Mouse (Mus musculus) gastrocnemius, postnatal 4 days (tissue): ENCODE measurements around the gene Capn12. TPM values are rescaled to one million over a fixed set of nuclear protein-coding genes. Genes with fewer than 3 reads are reported as not detected.

Source experiments
- DNase-seq, 2 experiments: peaks; one replicate each; pipeline ENCODE4 v3.0.0; 2021 to 2022; ENCODE audit warnings: low spot score in 2 of 2, mixed read lengths in 2 of 2
- long read RNA-seq, 2 experiments: library from polyadenylated mRNA; stranded (forward); transcript quantifications; one replicate each; pipeline ENCODE4 v2.0.0; 2021
- total RNA-seq, 2 experiments: library from RNA; stranded (reverse); gene quantifications; 2 replicates each; pipeline ENCODE4 v1.2.3; 2021

Capn12 gene
- under 1 TPM; 0.10 to 0.20 TPM for total RNA-seq
- long read RNA-seq, experiment 1, partial matches to known transcripts: 0 of 4 reads
- long read RNA-seq, experiment 1, other reads (novel, unspliced or antisense): 4 of 4 reads
- long read RNA-seq, experiment 2, partial matches to known transcripts: 0 of 2 reads
- long read RNA-seq, experiment 2, other reads (novel, unspliced or antisense): 2 of 2 reads

DNA sequence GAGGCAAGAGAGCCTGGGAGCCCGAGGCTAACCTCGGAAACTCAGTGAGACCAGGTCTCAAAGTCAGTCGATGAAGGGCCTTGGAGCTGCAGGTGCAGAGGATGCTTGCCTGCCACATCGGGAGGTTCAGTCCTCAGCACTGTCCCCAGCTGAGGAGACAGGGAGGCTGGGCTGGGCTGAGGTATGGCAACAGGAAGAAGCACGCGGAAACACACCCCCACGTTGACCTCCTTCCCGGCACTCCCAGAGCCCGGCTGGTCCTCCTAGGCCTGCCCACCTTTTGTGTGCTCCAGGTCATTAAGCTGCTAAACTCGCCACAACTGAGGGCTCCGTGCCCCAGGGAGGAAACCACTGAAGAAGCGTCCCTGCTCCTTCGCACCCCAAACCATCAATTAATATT lies at the start of gene Capn12:
Gene Capn12 (plus strand): TSS at position 224 of the 400 bp plus-strand sequence.
- DNase-seq: no peak

DNA sequence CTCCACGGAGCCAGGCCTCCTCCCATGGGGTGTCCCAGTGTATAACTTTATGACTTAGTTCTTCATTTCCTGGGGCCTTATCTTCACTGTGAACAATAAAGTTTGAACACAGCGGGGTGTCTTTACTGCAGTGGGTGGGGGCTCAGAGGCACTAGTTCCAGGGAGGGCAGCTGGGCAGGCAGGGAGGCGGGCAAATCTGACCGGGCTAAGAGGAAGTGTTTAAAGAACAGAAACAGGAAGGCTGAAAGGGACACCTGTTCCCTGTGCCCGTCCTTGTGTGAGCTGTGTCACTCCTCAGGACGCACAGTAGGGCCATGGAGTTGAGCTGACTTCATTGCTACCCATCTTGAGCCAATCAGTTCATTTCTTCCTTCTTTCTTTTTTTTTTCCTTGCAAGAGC lies 49.1 kb upstream of the Capn12 start:
- DNase-seq: no peak

DNA sequence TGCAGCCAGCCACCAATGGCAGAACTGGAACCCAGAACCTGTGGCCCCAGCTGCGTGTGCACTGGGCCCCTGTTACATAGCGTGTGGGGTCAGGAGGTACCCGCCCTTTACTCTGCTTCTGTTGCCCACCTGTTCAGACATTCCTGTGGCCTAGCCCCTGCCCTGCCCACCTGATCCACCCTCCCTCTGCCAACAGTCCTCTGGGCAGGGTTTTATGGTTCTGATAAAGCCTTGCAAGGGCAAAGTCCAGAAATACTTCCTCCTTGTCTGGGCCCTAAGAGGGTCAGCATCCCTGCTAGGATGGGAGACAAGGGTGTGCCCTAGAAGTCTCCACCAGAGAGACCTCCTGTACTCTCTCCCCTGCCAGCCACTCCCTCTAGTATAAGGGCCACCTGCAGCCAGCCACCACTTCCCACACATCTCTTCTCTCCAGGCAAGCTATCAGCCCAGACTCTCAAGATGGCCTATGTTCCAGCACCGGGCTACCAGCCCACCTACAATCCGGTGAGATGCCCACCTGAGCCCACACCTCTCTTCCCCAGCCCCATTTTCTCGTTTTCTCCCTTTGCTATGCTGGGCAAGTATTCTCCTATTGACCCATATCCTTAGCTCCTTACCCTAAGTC lies 47.4 kb upstream of the Capn12 start, which contains the start of gene Lgals4:
Gene Lgals4 (plus strand): TSS at position 132 of the 625 bp plus-strand sequence.
- DNase-seq: no peak

DNA sequence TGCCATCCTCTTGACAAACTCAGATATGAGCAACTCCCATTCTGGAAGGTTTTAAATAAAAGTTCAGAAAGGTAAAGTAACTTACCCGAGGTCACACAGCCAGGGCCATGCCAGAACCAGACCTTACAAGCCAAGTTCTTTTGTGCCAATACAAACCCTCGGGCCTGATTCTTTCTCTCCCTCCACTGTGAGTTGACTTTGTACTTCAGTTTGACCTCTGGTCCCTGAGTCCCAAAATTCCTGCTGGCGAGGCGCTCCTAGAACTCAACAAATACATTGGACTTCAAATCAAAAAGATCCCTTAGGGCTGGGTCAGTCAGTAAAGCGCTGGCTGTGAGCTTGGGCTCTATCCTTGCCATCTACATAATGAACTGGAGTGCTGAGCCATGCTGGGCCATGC lies 44.3 kb upstream of the Capn12 start:
- no peak for DNase-seq

DNA sequence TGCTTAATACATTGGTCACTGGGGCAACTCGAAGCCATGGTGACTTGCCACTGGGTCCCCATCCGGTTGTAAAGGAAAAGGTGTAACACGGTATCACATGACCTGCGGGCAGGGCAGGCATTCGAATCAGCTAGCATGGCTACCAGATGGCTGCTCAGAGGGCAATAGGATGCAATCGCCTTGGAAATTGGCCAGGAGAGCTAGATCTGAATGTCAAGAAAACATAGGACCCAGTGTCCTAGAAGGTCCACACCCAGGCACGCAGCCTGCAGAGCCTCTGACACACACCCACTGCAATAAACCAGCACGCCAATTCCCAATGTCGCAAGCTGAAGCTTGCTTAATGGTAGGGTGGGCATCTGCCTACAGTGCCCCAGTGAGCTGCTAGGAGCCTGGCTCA lies 42.9 kb upstream of the Capn12 start:
- DNase-seq: no peak

DNA sequence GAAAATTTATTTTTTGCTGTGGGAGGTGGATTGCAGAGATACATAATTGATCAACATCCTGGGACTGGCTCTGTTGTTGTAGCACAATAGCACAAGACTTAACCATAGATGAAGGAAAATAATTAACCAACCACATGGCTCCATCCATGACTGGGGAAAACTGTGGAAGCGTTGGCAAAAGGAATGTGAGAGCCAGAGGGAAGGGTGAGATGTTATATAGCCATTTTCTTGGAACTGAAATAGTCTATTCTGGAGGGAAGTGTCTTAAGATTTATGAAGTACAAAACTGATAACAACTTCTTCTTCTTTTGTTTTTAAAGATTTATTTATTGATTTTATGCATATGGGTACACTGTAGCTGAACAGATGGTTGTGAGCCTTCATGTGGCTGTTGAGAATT lies 33.9 kb upstream of the Capn12 start:
- DNase-seq: no peak

DNA sequence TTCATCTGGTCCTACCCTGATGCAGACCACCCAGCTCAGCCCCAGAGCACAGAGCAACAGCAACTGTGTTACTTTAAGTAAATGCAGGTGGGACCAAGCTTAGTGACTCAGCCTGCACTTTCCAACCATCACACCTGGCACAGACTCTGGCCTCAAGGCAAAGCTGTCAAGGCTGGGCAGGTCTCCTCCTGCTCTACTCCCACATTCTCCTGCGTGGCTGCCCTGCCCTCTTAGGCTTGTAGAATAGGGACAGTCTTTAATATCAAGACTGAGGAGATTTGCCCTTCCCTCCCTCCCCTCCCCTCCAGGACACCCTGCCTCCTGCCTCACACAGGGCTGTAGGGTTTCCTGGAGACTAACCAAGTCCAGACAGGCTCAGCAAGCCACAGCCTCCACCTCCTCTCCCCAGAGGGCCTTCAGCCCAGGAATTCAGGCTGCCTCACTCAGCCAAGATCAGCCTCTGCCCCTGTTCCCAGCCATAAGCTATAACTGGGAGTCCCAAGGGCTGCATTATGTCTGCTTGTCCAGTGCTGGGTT lies 31.5 kb upstream of the Capn12 start:
- no peak for DNase-seq

DNA sequence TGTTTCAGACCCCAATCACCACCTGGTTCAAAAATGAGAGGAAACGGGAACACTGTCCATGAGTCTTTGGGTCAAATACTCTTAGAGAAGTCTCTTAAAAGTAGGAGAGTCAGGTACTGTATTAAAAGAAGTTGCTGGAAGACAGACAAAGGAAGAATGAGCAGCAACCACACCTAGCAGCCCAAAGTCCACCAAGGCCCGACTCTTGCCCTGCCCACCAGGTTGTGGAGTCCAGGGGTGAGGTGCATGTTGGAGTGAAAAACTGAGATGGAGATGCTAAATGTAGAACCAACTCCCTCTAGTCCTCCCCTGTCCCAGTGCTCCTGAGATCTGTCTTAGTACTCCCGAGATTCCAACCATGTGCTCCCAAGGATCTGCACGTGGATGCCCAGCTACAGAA lies 30.6 kb upstream of the Capn12 start:
- DNase-seq: no peak

DNA sequence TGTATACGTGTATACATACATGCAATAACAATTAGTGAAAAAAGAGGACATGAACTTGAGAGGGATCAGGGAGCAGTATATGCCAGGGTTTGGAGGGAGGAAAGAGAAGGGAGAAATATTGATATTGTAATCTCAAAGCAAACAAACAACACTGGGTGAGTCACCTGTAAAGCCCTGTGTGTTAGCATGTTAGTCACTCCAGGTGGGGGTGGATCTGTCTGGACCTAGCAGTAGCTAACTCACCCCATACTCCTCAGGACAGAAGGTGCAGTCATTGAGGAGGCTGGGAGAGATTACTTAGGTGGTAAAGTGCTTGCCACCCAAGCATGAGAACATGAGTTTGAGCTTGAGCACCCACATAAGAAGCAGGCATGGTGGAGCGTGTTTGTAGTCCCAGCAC lies 21.3 kb upstream of the Capn12 start:
- no peak for DNase-seq

DNA sequence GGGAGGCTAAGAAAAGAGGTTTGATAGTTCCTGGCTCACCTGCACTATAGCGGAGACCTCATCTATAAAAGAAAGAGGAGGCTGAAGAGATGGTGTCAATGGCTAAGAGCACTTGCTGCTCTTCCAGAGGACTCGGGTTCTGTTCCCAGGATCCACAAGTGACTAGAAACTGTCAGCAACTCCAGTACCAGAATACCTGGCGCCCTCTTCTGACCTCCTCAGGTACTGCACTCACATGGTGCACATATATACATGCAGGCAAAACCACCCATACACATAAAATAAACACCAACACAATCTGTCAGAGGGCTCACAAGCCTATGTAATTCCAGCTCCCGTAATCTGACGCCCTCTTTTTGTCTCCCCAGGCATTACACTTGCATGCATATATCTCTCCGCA lies 20.3 kb upstream of the Capn12 start:
- no peak for DNase-seq

DNA sequence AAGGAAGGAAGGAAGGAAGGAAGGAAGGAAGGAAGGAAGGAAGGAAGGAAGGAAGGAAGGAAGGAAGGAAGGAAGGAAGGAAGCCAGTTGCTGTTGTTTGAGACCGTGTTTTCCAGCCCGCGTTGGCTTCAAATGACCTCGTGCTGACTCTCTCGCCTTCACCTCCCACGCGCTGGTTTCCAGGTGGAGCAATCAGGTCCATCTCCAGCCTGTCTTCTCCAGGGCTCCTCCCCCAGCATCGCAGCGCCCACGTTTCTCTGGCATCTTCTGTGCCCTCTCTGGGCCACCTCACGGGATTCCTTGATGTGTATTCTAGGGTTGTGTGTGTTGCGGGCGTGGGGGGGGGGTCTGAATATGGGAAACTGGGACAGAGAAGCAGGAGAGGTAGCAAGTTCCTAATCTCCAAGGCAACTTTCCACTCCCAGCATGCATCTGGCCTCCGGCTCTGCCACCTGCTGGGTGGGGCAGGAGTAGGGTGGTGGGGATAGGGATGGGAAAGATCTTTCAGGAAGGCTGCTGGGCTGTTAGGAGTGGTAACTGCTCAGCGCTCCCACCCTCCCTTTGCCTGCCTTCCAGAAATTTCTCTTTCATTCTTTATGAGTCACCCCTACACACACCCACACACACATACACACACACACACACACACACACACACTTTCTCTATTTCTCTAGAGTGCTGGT lies 18.3 kb upstream of the Capn12 start:
- DNase-seq: no peak

DNA sequence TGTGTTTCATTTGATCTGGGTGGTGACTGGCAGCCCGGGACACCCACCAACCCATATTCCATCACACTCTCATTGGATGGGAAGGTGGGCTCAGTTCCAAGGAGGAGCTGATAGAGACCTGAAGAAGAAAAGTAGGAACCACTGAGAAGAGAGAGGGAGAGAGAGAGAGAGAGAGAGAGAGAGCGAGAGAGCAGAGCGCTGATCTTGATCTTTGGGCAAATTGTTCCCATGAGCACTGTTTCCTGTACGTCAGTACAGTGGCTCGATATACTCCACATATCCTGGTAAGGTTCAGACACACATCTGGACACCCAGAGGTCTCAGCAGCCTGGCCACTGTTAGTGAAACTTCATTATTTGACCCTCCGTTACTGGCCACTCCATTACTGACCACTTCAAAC lies 17.7 kb upstream of the Capn12 start, which contains the start of gene Lgals7:
Gene Lgals7 (plus strand): TSS at position 314 of the 400 bp plus-strand sequence.
- no peak for DNase-seq

DNA sequence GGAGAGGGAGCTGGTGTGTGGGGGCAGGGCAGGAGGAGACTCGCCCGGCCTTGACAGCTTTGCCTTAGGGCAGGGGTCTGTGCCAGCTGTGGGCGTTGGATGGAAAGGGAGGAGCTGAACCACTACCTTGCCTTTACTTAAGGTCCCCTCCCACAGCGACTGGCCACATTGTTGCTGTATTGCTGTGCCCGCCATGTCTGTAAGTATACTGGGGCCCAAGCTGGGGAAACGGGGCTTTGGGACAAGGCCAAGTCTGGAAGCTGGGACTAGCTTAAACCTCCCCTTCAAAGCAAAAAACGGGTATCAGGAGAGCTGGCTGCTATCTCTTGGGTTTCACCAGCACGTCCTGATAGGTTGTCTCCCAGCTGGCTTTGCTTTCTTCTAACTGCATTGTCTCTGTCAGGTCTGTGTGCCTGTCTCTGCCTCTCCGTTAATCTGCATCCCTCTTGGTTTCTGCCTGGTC lies 16.9 kb upstream of the Capn12 start:
- no peak for DNase-seq

DNA sequence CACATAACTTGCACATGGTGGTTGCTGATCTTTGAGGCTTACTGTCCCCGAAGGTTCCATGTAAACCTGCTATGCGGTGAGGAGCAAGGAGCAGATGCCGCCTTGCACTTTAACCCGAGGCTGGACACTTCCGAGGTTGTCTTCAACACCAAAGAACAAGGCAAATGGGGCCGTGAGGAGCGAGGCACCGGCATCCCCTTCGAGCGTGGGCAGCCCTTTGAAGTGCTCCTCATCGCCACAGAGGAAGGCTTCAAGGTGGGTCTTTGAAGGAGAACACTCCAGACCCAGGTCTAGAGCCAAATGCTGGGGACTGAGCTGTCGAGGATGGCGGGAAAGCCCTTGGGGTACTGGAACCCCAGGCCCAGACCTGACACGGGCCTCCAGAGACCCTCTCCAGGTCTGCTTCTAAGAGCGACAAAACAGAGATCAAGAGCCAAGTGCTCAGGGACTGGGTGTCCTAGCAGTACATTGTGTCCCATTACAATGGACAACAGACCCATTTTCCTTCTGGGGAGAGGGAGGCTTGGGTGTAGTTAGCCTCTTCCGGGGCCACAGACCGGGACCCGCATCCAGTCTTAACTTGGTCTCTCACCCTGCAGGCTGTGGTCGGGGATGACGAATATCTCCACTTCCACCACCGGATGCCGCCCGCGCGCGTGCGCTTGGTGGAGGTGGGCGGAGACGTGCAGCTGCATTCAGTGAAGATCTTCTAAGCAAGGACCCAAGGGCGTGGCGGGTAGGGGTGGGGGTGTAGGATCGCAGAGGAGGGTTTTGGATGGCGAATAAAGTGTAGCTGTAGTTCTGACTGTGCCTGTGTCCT lies 15.5 kb upstream of the Capn12 start:
- DNase-seq: peak; percentile 54 to 79

DNA sequence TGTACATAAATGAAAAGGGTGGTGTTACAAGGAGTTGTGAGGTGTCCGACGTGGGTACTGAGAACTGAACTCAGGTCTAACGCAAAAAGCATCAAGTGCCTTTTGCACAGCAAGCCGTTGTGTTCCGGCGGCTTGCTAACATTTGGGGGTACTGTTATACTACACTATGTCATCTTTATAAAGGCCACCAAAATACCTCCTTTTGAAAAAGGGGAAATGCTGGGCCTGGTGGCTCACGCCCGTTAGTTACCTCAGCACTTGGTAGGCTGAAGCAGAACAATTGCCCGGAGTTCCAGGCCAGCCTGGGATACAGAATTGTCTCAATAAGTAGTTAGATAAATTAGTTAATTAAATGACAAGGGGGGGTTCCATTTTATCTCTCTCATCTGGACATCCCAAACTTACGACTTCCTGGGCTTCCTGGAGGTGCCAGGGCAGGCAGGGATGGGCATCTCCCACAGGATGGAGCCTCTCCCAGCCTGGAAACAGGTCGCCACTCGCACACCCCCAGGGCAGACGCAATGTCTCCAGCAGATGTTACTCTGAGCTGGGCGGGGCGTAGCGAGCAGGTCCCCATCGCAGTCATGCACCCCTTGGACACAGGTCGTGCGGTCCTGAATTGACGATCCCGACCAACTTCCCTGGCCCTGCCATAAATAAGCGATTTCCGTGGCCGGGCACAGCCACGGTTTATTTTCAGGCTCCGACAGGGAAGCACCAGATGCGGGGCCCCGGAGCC lies 14.3 kb upstream of the Capn12 start:
- peak in 1 of 2 experiments; percentile 36 for DNase-seq

DNA sequence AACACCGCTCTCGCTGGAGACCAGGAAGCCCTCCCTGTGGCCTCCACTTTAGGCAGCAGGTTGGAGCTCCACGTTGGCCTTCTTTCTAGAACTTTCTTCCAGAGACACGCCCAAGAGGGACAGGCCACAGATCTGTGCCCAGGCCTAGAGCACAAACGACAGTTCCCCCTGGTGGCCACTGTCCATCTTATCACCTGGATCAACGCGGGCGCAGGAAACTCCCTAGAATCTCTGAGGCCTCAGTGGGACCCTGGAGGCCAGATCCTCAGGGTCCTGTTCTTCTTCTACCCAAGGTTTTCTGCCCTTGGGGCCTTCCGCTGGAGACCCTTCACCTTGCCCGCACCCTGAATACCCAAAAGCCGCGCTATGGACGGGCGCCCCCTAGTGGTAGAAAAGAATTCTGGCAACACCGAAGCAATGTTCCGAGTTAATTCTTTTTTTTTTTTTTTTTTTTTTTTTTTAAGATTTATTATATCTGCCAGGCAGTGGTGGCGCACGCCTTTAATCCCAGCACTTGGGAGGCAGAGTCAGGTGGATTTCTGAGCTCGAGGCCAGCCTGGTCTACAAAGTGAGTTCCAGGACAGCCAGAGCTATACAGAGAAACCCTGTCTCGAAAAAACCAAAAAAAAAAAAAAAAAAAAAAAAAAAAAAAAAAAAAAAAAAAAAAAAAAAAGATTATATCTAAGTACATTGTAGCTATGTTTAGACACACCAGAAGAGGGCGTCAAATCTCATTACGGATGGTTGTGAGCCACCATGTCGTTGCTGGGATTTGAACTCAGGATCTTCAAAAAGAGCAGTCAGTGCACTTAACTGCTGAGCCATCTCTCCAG lies 13.5 kb upstream of the Capn12 start:
- peak in 1 of 2 experiments; percentile 80 for DNase-seq

DNA sequence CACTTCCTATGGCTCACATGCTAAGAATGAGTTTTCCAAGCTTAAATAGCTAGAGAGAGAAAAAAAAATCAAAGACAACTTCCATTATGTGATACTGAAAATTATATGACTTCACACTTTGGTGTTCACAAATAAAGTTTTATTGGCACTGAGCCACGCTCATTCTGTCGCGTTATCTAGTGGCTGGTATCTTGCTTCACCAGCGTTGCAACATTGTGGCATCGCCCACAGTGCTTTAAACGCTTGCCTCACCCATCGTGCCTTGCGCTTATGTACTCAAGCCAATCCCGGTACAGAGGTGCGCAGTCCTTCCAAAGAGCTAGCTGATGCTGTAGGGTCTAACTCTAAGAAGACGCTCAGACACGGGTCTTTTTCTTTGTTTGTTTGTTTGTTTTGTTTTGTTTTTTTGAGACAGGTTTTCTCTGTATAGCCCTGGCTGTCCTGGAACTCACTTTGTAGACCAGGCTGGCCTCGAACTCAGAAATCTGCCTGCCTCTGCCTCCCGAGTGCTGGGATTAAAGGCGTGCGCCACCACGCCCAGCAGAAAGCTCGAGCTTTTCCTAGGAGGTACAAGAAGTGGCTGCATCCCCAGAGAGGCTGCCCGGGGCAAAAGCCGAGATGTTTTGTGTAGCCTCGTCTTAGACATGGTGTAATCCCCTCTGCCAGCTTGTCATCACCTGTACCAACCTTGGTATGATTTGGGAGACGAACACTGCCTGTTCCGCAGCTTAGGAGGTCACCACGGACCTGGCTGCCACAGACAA lies 10.1 kb upstream of the Capn12 start:
- no peak for DNase-seq

DNA sequence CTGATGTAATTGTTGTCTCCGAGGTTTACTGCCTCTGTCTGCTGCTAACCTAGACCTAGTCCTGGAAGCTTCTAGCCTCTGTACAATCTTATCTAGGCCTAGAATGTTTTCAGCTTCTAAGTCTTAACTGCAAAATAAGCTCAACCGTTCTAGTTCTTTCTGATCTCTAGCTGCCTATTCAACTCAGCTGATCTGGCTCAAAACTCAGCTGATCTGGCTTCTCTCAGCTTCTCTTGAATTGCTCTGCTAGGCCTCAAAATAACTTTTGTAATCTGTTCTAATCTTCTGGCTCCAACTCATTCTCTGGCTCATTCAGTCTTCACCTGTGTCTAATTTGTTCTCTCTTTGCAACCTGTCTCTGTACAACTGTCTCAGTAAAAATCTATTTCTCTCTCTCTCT lies 6.7 kb upstream of the Capn12 start:
- DNase-seq: no peak

DNA sequence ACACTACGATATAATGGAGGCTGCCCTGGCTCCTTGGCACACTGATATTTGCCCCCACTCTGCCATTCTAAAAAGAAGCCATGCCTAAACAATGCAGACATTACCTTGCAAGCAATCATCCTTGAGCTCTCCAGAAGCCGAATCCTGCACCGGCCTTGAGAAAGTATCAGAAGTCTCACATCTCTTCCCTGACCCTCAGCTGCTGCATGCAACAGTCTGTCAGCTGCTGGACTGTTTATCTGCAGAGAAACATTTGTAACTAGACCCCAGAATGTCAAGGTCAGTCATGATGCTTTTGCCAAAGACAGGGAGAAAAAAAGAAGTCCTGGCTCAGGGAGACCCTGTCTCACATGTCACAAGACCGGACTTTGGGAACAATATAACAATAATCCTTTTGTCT lies 5.1 kb upstream of the Capn12 start:
- DNase-seq: no peak
